Comparison of ENCODE assay signal across 25 mouse cellular contexts in the genomic region with DNA sequence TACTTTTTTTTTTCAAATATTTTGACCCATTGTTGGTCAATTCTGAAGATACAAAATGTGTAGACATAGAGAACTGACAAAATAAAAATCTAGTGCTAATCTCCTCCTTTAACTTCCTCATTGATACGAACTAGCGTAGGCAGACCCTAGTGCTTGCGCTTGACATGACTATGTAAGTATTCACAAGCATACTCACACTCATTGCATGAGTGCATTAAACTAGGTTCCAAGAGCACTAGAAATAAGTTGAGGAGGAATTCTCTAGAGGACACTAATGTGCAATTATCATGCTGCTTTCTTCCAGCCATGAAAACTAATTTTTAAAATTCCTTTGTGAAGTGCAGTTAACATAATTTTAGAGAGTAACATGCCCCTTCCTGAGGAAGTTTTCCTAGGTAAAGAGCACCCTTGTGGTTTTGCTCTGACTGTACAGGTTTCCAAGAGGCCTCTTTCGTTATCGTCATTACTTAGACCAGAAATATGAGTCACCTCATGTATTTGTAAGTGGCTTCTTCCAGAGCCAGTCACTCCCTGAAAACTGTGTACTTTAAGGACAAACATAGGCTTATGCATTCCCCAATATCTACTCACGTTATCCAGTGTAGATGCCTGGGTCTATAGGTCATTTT.
"Had no signal": no experiment of that assay in that cellular context is flagged by ENCODE, and none has a peak within 500 bp of the region (broad histone marks: within the 10 kb centered on the region; RNA-seq: fewer than 3 reads in every experiment).

No protein-coding gene starts in this region.

- H3K27ac ChIP-seq: gastrocnemius, adult 2 months; heart, embryonic 10.5 days; hindbrain, embryonic 12.5 days; hindbrain, embryonic 14.5 days; intestine, embryonic 15.5 days; layer of hippocampus, adult 2 months; limb, embryonic 13.5 days; limb, embryonic 15.5 days; liver, embryonic 12.5 days had no signal

- H3K4me3 ChIP-seq: gastrocnemius, adult 2 months; heart, embryonic 10.5 days; heart, embryonic 12.5 days; hindbrain, embryonic 12.5 days; intestine, embryonic 15.5 days; layer of hippocampus, adult 2 months; limb, embryonic 13.5 days; limb, embryonic 15.5 days; liver, embryonic 12.5 days had no signal

- H3K9ac ChIP-seq: heart, embryonic 12.5 days; hindbrain, embryonic 12.5 days; hindbrain, embryonic 14.5 days; intestine, embryonic 15.5 days; limb, embryonic 13.5 days; limb, embryonic 15.5 days; liver, embryonic 12.5 days had no signal

- H3K36me3 ChIP-seq: heart, embryonic 10.5 days; heart, embryonic 12.5 days; hindbrain, embryonic 12.5 days; intestine, embryonic 15.5 days; limb, embryonic 13.5 days; limb, embryonic 15.5 days; liver, embryonic 12.5 days had no signal

- H3K4me1 ChIP-seq: heart, embryonic 10.5 days; heart, embryonic 12.5 days; hindbrain, embryonic 12.5 days; intestine, embryonic 15.5 days; limb, embryonic 13.5 days; limb, embryonic 15.5 days; liver, embryonic 12.5 days had no signal

- H3K4me2 ChIP-seq: heart, embryonic 12.5 days; hindbrain, embryonic 12.5 days; hindbrain, embryonic 14.5 days; intestine, embryonic 15.5 days; limb, embryonic 13.5 days; limb, embryonic 15.5 days; liver, embryonic 12.5 days had no signal

- H3K9me3 ChIP-seq: heart, embryonic 10.5 days; heart, embryonic 12.5 days; hindbrain, embryonic 12.5 days; intestine, embryonic 15.5 days; limb, embryonic 13.5 days; limb, embryonic 15.5 days; liver, embryonic 12.5 days had no signal

- H3K27me3 ChIP-seq: heart, embryonic 12.5 days; hindbrain, embryonic 12.5 days; intestine, embryonic 15.5 days; limb, embryonic 13.5 days; limb, embryonic 15.5 days; liver, embryonic 12.5 days had no signal

- ATAC-seq: hindbrain, embryonic 16.5 days; inflammation-experienced regulatory T-cells, adult 6 months; intestine, embryonic 15.5 days; intestine, postnatal 0 days; liver, embryonic 12.5 days had no signal

- DNase-seq: gastrocnemius, adult 2 months; gastrocnemius, postnatal 10 days; gastrocnemius, postnatal 25 days; heart, adult 18-20 months; heart, postnatal 14 days; heart, postnatal 36 days; kidney, adult 18-20 months; kidney, adult 8-10 months; kidney, postnatal 10 days; kidney, postnatal 25 days; kidney, postnatal 4 days; layer of hippocampus, postnatal 36 days; left cerebral cortex, postnatal 4 days had no signal
